Mouse (Mus musculus): Measurements from ENCODE around the gene Ntsr2. TPM values are rescaled to one million over a fixed set of nuclear protein-coding genes. Genes with fewer than 3 reads are reported as not detected.
"Not testable (repeated sequence)": the region's sequence is repeated elsewhere in the genome, so short reads cannot be mapped to it uniquely, and the experiment has no call there.

Ntsr2 gene
- polyA plus RNA-seq, 1 experiment from 2014 or later, result not detected

GRCm38 (mm10) chr12:16656906-16657875 is 4.0 kb downstream of the Ntsr2 start:
- no peak overlapping the region for H3K4me3 ChIP-seq
- no peak overlapping the region for H3K4me2 ChIP-seq (replicated peaks)
- no peaks in the 10 kb centered on the region for H3K36me3 ChIP-seq
- H3K9me3 ChIP-seq, result no peaks in the 10 kb centered on the region
- H3K27ac ChIP-seq (replicated peaks), result no peak overlapping the region
- peaks cover 8% of the 10 kb centered on the region for H3K4me1 ChIP-seq
- peaks cover 38% of the 10 kb centered on the region for H3K27me3 ChIP-seq
- WGBS, result 84% methylated on average over 5 of the region's 5 CpGs
- no peak overlapping the region for H3K9ac ChIP-seq (replicated peaks)
- ATAC-seq (ENCODE audit: low FRiP score, low read depth), result no peak

- no peak overlapping the region for H3K27ac ChIP-seq (replicated peaks)
- no peak overlapping the region for H3K4me2 ChIP-seq (replicated peaks)
- no peaks in the 10 kb centered on the region; the same call in 1 of the 2 replicates for H3K27me3 ChIP-seq
- no peak overlapping the region for H3K4me3 ChIP-seq
- no peaks in the 10 kb centered on the region for H3K36me3 ChIP-seq
- no peak for ATAC-seq (ENCODE audit: low FRiP score, low read depth)
- no peak overlapping the region for H3K9ac ChIP-seq (replicated peaks)
- H3K9me3 ChIP-seq, result no peaks in the 10 kb centered on the region
- WGBS, result 93% methylated on average over 10 of the region's 10 CpGs
- H3K4me1 ChIP-seq, result 0 out of 2 replicates have a peak, but pooled peaks cover 2% of the 10 kb centered on the region
These were observed 8.3 kb downstream of the Ntsr2 start for GRCm38 (mm10) chr12:16661459-16661858.

- Histone ChIP-seq H3K27me3 (no peaks in the 10 kb centered on the region; the same call in 1 of the 2 replicates), H3K9ac (replicated peaks) (no peak overlapping the region), H3K4me2 (replicated peaks) (no peak overlapping the region), H3K27ac (replicated peaks) (no peak overlapping the region), H3K4me3 (no peak overlapping the region), H3K4me1 (0 out of 2 replicates have a peak, but pooled peaks cover 2% of the 10 kb centered on the region), H3K9me3 (no peaks in the 10 kb centered on the region), H3K36me3 (no peaks in the 10 kb centered on the region)
- 89% methylated on average over 2 of the region's 2 CpGs for WGBS
- ATAC-seq (ENCODE audit: low FRiP score, low read depth), result no peak
These were observed 8.8 kb downstream of the Ntsr2 start for GRCm38 (mm10) chr12:16661936-16662335.

- Histone ChIP-seq H3K4me3 (no peak overlapping the region), H3K27me3 (no peaks in the 10 kb centered on the region), H3K27ac (replicated peaks) (no peak overlapping the region), H3K9ac (replicated peaks) (no peak overlapping the region), H3K4me2 (replicated peaks) (no peak overlapping the region), H3K4me1 (0 out of 2 replicates have a peak, but pooled peaks cover 2% of the 10 kb centered on the region), H3K9me3 (no peaks in the 10 kb centered on the region), H3K36me3 (no peaks in the 10 kb centered on the region)
- ATAC-seq (ENCODE audit: low FRiP score, low read depth), result no peak
- 61% methylated on average over 6 of the region's 6 CpGs for WGBS
These were observed 9.9 kb downstream of the Ntsr2 start for GRCm38 (mm10) chr12:16662955-16663585.

- no peak overlapping the region for H3K4me2 ChIP-seq (replicated peaks)
- no peaks in the 10 kb centered on the region for H3K27me3 ChIP-seq
- ATAC-seq (ENCODE audit: low FRiP score, low read depth), result no peak
- 0% methylated on average over 2 of the region's 2 CpGs for WGBS
- H3K9ac ChIP-seq (replicated peaks), result no peak overlapping the region
- no peaks in the 10 kb centered on the region for H3K36me3 ChIP-seq
- 0 out of 2 replicates have a peak, but pooled peaks cover 6% of the 10 kb centered on the region for H3K4me1 ChIP-seq
- no peaks in the 10 kb centered on the region for H3K9me3 ChIP-seq
- H3K27ac ChIP-seq (replicated peaks), result no peak overlapping the region
- H3K4me3 ChIP-seq, result no peak overlapping the region
These were observed 11.8 kb downstream of the Ntsr2 start for GRCm38 (mm10) chr12:16665022-16665421.

- 65% methylated on average over 3 of the region's 3 CpGs for WGBS
These were observed 16.0 kb downstream of the Ntsr2 start for GRCm38 (mm10) chr12:16669176-16669575.

GRCm38 (mm10) chr12:16672246-16672645 is 19.1 kb downstream of the Ntsr2 start:
- Histone ChIP-seq H3K9ac (replicated peaks) (no peak overlapping the region), H3K4me1 (0 out of 2 replicates have a peak, but pooled peaks cover 4% of the 10 kb centered on the region), H3K36me3 (peaks cover 51% of the 10 kb centered on the region), H3K27ac (replicated peaks) (no peak overlapping the region), H3K4me2 (replicated peaks) (no peak overlapping the region), H3K27me3 (no peaks in the 10 kb centered on the region), H3K4me3 (no peak overlapping the region), H3K9me3 (no peaks in the 10 kb centered on the region)
- WGBS, result 95% methylated on average over 10 of the region's 10 CpGs
- ATAC-seq (ENCODE audit: low FRiP score, low read depth), result no peak

More at GRCm38 (mm10) chr12:16669176-16669575, 16.0 kb downstream of the Ntsr2 start:
- Histone ChIP-seq H3K27ac (replicated peaks) (no peak overlapping the region), H3K36me3 (peaks cover 33% of the 10 kb centered on the region), H3K4me3 (no peak overlapping the region), H3K27me3 (no peaks in the 10 kb centered on the region), H3K4me2 (replicated peaks) (no peak overlapping the region), H3K9ac (replicated peaks) (no peak overlapping the region), H3K9me3 (no peaks in the 10 kb centered on the region), H3K4me1 (0 out of 2 replicates have a peak, but pooled peaks cover 6% of the 10 kb centered on the region)
- no peak for ATAC-seq (ENCODE audit: low FRiP score, low read depth)

GRCm38 (mm10) chr12:16690631-16691030 is 37.4 kb downstream of the Ntsr2 start:
- Histone ChIP-seq H3K9me3 (no peaks in the 10 kb centered on the region), H3K27me3 (no peaks in the 10 kb centered on the region), H3K4me1 (no peaks in the 10 kb centered on the region), H3K9ac (replicated peaks) (no peak overlapping the region), H3K4me2 (replicated peaks) (no peak overlapping the region), H3K4me3 (no peak overlapping the region), H3K27ac (replicated peaks) (no peak overlapping the region), H3K36me3 (peaks cover 50% of the 10 kb centered on the region)
- 96% methylated on average over 9 of the region's 9 CpGs for WGBS
- ATAC-seq (ENCODE audit: low FRiP score, low read depth), result no peak

GRCm38 (mm10) chr12:16694783-16695182 is 41.6 kb downstream of the Ntsr2 start:
- H3K27ac ChIP-seq (replicated peaks), result no peak overlapping the region
- H3K9me3 ChIP-seq, result no peaks in the 10 kb centered on the region
- H3K4me1 ChIP-seq, result no peaks in the 10 kb centered on the region
- H3K4me3 ChIP-seq, result no peak overlapping the region
- H3K4me2 ChIP-seq (replicated peaks), result no peak overlapping the region
- no peaks in the 10 kb centered on the region for H3K27me3 ChIP-seq
- no peak for ATAC-seq (ENCODE audit: low FRiP score, low read depth)
- WGBS, result 81% methylated on average over 5 of the region's 5 CpGs
- peaks cover 72% of the 10 kb centered on the region for H3K36me3 ChIP-seq
- no peak overlapping the region for H3K9ac ChIP-seq (replicated peaks)

GRCm38 (mm10) chr12:16695252-16695651 is 42.1 kb downstream of the Ntsr2 start:
- not testable (repeated sequence) for H3K9ac ChIP-seq (replicated peaks); H3K4me1 ChIP-seq; H3K9me3 ChIP-seq; ATAC-seq (ENCODE audit: low FRiP score, low read depth); H3K27me3 ChIP-seq; H3K27ac ChIP-seq (replicated peaks); H3K4me3 ChIP-seq; H3K4me2 ChIP-seq (replicated peaks)
- peaks cover 72% of the 10 kb centered on the region for H3K36me3 ChIP-seq
- 96% methylated on average over 7 of the region's 8 CpGs for WGBS

GRCm38 (mm10) chr12:16696146-16696545 is 43.0 kb downstream of the Ntsr2 start:
- Histone ChIP-seq H3K27me3 (no peaks in the 10 kb centered on the region), H3K9me3 (no peaks in the 10 kb centered on the region), H3K9ac (replicated peaks) (no peak overlapping the region), H3K27ac (replicated peaks) (no peak overlapping the region), H3K4me3 (no peak overlapping the region), H3K4me2 (replicated peaks) (no peak overlapping the region), H3K4me1 (no peaks in the 10 kb centered on the region), H3K36me3 (peaks cover 72% of the 10 kb centered on the region)
- 95% methylated on average over 13 of the region's 13 CpGs for WGBS
- no peak for ATAC-seq (ENCODE audit: low FRiP score, low read depth)

GRCm38 (mm10) chr12:16698691-16699090 is 45.5 kb downstream of the Ntsr2 start:
- Histone ChIP-seq H3K27ac (replicated peaks) (no peak overlapping the region), H3K4me3 (no peak overlapping the region), H3K36me3 (peaks cover 78% of the 10 kb centered on the region), H3K4me1 (no peaks in the 10 kb centered on the region), H3K4me2 (replicated peaks) (no peak overlapping the region), H3K9me3 (no peaks in the 10 kb centered on the region), H3K27me3 (no peaks in the 10 kb centered on the region), H3K9ac (replicated peaks) (no peak overlapping the region)
- WGBS, result 91% methylated on average over 1 of the region's 1 CpGs
- ATAC-seq (ENCODE audit: low FRiP score, low read depth), result no peak

Measured in midbrain, embryonic 12.5 days (tissue).